ENCODE assay signal across 19 mouse cellular contexts in genomic region chr9:65742777-65743176, GRCm38 (mm10).
DNase-seq lines count a peak whose midpoint lies in the region; ATAC-seq and TF ChIP-seq lines count a peak whose summit lies in the region.
"Had no signal": no experiment of that assay in that cellular context is flagged by ENCODE, and none has a peak within 500 bp of the region (broad histone marks: within the 10 kb centered on the region; RNA-seq: fewer than 3 reads in every experiment).

No protein-coding gene starts in this region.

- no peak overlapping the region for H3K27ac ChIP-seq in heart, adult 2 months
- H3K27ac ChIP-seq in layer of hippocampus, adult 2 months: peak overlapping the region; percentile 87; the same call in 1 of the 2 replicates
- H3K27ac ChIP-seq in neural tube, embryonic 13.5 days (replicated peaks): peak overlapping the region; percentile 1; the same call in 1 of the 2 replicates
- H3K27ac ChIP-seq: embryonic facial prominence, embryonic 13.5 days; gastrocnemius, adult 2 months; heart, embryonic 10.5 days had no signal

- peak; percentile 76 for DNase-seq in heart, adult 11 months
- DNase-seq in heart, adult 2 months: no peak
- no peak for DNase-seq in layer of hippocampus, adult 2 months (ENCODE audit: low spot score in 2 of 2)
- DNase-seq in layer of hippocampus, postnatal 14 days (ENCODE audit: low spot score in 2 of 2): no peak
- DNase-seq in neural tube, embryonic 10.5 days (ENCODE audit: extremely low spot score, low spot score): no peak
- DNase-seq in cerebellum, adult 8-10 months: no peak
- DNase-seq: adrenal gland, postnatal 10 days; cerebellum, adult 11-12 months; cerebellum, adult 9-11 months; cerebellum, postnatal 36 days; gastrocnemius, adult 2 months; gastrocnemius, postnatal 25 days; heart, postnatal 10 days; heart, postnatal 4 days had no signal

- peaks cover 6% of the 10 kb centered on the region for H3K4me1 ChIP-seq in heart, adult 2 months (ENCODE audit: control insufficient read depth, insufficient read depth, low read length)
- H3K4me1 ChIP-seq in neural tube, embryonic 13.5 days (replicated peaks): peaks cover 44% of the 10 kb centered on the region

- H3K4me2 ChIP-seq in neural tube, embryonic 13.5 days: no peak overlapping the region
- H3K4me2 ChIP-seq: embryonic facial prominence, embryonic 13.5 days; forebrain, embryonic 12.5 days had no signal

- intact Hi-C loops in heart, adult 2 months (cut with DNase I): no loop called here

- no peaks in the 10 kb centered on the region for H3K9me3 ChIP-seq in neural tube, embryonic 13.5 days
- H3K9me3 ChIP-seq: embryonic facial prominence, embryonic 13.5 days; forebrain, embryonic 12.5 days; heart, embryonic 10.5 days had no signal

- no peak for TF ChIP-seq POLR2A in heart, adult 2 months (IDR thresholded peaks at IDR 0.05; ENCODE audit: insufficient read depth, low read depth, low read length)

- TF ChIP-seq EP300 in heart, adult 2 months (IDR thresholded peaks at IDR 0.05; ENCODE audit: insufficient read depth, low read depth, low read length): no peak

- H3K9ac ChIP-seq in heart, adult 2 months (ENCODE audit: low read depth, low read length): no peak overlapping the region
- no peak overlapping the region for H3K9ac ChIP-seq in neural tube, embryonic 13.5 days
- H3K9ac ChIP-seq: embryonic facial prominence, embryonic 13.5 days; forebrain, embryonic 12.5 days had no signal

- no peaks in the 10 kb centered on the region for H3K79me2 ChIP-seq in heart, adult 2 months (replicated peaks; ENCODE audit: control insufficient read depth, insufficient read depth, low read length)

- TF ChIP-seq CTCF in heart, adult 2 months (IDR thresholded peaks at IDR 0.05): no peak
- TF ChIP-seq CTCF in layer of hippocampus, adult 2 months (conservative IDR thresholded peaks at IDR 0.05): no peak

- peaks cover 5% of the 10 kb centered on the region; the same call in 1 of the 2 replicates for H3K36me3 ChIP-seq in heart, adult 2 months (ENCODE audit: control insufficient read depth, insufficient read depth, low read length)
- no peaks in the 10 kb centered on the region for H3K36me3 ChIP-seq in neural tube, embryonic 13.5 days

- no peaks in the 10 kb centered on the region for H3K27me3 ChIP-seq in heart, adult 2 months (ENCODE audit: control insufficient read depth, insufficient read depth, low read length)
- no peaks in the 10 kb centered on the region for H3K27me3 ChIP-seq in neural tube, embryonic 13.5 days
- H3K27me3 ChIP-seq: embryonic facial prominence, embryonic 13.5 days; forebrain, embryonic 12.5 days had no signal

- no peak for ATAC-seq in neural tube, embryonic 13.5 days (ENCODE audit: low read depth)
- ATAC-seq: inflammation-experienced regulatory T-cells, adult 6 months had no signal

- 97% methylated on average over 3 of the region's 3 CpGs for WGBS in heart, adult 2 months
- 91% methylated on average over 3 of the region's 3 CpGs for WGBS in neural tube, embryonic 13.5 days

- H3K4me3 ChIP-seq in heart, adult 2 months: no peak overlapping the region
- no peak overlapping the region for H3K4me3 ChIP-seq in layer of hippocampus, adult 2 months
- no peak overlapping the region for H3K4me3 ChIP-seq in neural tube, embryonic 13.5 days
- H3K4me3 ChIP-seq: embryonic facial prominence, embryonic 13.5 days; forebrain, embryonic 12.5 days; gastrocnemius, adult 2 months; heart, embryonic 10.5 days had no signal
